Mouse (Mus musculus) gastrocnemius, adult 18-20 months (tissue): ENCODE data around the gene Cep41. TPM values are rescaled to one million over a fixed set of nuclear protein-coding genes. Genes with fewer than 3 reads are reported as not detected.

ENCODE experiments used
- DNase-seq: peaks from one replicate; pipeline ENCODE4 v3.0.0; 2021; ENCODE audit warnings: low spot score
- total RNA-seq, 2 experiments: library from RNA; stranded (reverse); gene quantifications; 2 replicates each; pipeline ENCODE4 v1.2.3; 2021

Cep41 gene
- total RNA-seq, 2 experiments from 2014 or later, result 0.78 to 0.80 TPM

GRCm38 (mm10) chr6:30674714-30675280 is 18.8 kb downstream of the Cep41 start:
- no peak for DNase-seq

- no peak for DNase-seq
Observed at GRCm38 (mm10) chr6:30673764-30674561, 19.6 kb downstream of the Cep41 start.

GRCm38 (mm10) chr6:30671696-30672095 is 21.9 kb downstream of the Cep41 start:
- DNase-seq, result no peak

- DNase-seq, result no peak
Observed at GRCm38 (mm10) chr6:30667585-30667984, 26.0 kb downstream of the Cep41 start.

DNA sequence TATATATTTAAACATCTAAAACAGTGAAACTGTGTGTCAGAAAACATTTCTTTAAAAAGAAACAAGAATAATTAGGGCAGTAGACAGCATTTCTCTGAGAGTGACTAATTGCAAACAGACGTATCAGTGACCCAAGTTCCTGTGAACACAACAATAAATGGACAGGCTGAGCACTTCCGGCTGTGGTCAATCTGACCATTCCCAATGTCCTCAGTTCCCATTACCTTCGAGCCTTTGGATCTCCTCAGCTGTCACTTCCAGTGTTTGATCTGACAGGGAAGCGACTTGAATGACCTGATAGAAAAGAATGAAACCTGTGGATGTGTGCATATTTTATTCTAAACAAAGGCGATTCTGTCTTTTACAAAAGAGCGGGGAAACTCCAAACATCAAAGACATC is 27.5 kb downstream of the Cep41 start:
- DNase-seq, result no peak

DNA sequence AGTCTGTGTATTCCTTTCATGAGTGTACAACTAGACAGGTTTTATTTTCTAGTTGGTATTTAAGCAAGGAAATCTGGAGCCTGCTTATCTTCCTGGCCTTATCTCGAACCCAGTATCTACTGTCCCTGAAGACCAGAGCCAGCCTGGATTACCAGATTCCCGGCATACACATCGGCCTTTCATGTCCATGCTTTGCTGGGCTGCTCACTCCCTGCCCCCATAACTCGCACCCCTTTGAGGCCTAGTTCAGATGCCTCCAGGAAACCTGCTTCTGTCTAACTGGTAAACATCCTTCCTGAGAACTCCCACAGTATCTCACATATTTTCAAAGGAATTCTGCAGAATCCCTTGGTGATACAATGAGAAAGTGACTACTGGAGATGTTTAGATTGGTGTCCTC is 28.3 kb downstream of the Cep41 start:
- DNase-seq, result no peak

DNA sequence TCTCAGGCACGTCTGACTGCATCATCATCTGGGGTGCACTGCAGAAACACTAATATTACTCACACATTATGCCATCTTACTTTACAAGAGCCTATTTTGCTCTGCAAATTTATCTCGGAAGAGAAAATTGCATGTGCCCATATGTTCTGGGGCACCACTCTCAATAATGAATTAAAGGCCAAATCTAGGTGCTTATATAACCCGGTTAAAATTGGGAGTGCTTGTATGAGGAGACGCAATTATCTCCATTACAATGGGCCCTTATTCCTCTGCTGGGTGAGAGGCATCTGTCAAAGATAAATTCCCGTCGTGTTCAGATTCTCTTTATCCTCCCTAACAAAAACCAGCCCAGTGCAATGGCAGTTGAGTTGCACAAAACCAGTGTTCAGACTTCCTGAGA is 28.8 kb downstream of the Cep41 start:
- no peak for DNase-seq

DNA sequence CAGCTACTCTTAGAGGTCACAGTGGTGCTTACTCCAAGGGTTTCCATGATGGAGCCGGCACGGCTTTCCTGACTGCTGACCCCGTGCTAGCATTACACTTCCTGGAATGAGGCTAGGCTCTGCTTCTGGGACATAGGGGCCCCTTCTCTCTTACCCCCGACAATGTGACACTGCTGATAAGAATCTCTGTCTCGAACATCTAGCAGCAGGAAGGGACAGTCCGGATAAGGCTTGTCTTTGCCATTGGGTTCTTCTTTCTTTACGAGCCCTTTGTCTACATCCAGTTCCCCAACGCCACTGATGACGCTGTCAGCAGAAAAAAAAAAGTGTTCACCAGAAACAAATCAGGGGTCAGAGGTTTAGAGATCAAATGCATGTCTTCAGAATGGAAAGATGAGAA is 34.9 kb downstream of the Cep41 start:
- no peak for DNase-seq

- no peak for DNase-seq
Observed at GRCm38 (mm10) chr6:30657279-30657678, 36.3 kb downstream of the Cep41 start.

DNA sequence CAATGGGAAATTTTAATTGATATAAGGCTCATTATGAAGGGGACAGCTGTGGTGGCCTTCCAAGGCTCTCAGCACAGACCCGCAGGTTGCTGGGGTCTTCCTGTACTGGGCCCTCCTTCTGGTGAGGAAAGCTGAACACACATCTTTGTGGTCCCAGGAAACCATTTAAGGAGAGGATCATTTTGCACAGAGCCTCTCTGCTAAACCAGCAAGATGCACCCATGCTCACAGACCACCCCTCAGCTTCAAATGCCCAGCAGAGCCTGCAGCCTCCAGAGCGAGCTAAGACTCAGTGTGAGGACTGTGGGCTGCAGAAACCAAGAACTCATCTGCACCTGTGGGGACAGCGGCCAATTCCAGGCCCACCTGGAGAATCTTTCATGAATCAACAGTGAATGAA is 38.6 kb downstream of the Cep41 start:
- DNase-seq, result no peak

GRCm38 (mm10) chr6:30654402-30654859 is 39.1 kb downstream of the Cep41 start:
- no peak for DNase-seq

- no peak for DNase-seq
Observed at GRCm38 (mm10) chr6:30653518-30653917, 40.0 kb downstream of the Cep41 start.

DNA sequence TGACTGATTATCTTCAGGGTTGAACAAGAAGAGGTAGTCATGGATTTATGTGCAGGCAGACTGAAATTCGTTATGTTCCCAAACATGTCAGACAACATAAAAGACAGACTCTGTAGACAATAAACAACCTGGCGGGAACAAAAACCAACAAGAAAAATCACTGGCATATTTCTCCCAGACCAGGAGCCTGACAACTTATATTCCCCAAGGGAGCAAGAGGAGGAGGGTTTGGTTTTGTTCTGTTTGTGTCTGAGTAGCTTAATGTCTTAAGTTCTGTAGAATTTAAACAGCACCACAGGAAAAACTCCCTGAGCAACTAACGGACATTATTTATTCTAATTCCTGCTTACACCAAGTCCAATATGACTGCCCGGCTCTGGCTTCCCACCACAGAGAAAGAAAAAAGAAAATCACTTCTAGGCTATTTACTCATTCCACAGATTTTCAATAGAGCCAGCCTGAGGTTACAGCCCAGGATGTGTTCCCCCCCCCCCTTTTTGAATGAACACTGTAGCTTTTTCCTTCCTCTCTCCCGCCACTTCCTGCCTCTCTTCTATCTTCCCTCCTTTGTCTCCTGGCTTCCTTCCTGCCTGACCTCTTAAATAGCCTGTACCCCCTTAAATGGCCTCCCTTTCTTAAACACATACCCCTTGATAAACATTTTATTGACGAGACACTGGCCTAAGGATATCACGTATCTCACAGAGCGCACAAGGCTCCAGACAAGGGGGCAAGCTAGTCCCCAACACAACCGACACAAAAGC is 40.9 kb downstream of the Cep41 start:
- no peak for DNase-seq

DNA sequence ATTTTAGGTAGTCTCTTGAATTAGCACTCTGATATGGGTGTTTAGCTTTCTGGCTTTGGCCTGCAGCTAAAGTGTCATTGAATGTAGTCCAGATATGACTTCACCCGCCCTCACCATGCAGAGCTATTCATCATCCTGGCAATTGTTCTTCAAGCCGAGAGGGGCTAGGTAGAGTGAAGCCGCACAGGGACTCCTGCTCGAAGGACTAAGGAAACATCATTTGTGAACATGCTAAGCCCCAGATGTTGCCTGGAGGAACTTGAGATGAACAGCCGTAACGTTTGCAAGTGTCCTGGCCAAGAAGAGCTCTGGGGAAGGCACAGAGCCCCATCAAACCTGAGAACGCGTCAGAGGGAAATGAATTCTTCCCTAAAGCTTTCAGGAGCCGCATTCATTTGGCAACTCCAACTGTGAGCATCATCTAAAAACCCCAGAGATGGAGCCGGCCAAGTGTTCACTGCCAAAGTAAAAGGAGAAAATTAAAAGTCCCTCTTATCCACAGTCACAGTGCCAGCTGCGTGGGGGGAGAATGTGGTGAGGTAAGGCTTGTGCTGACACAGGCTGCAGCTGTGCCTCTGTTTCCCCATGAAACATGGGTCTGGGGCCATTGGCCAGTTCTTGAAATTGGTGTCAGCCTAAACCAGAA is 43.8 kb downstream of the Cep41 start:
- DNase-seq, result peak; percentile 50

- DNase-seq, result no peak
Observed at GRCm38 (mm10) chr6:30645379-30645778, 48.2 kb downstream of the Cep41 start.

DNA sequence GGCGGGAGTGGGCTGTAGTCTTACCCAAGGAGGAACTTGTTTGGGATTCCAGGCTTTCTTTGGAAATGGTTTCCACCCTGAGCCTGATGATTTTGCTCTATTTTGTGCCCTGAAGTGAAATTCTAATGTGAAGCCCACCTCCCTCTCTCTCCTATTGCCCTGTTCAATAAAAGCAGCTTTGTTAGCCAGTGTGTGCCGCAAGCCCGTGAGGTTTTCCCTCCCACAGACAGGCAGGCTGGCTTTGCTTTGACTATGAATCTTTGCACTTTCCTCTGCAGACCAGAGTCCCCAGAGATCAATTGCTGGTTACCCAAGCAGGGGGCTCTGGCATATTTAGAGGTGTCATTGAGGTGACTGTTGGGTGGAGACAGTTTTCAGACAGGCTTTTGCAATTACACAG is 49.1 kb downstream of the Cep41 start:
- DNase-seq, result no peak

DNA sequence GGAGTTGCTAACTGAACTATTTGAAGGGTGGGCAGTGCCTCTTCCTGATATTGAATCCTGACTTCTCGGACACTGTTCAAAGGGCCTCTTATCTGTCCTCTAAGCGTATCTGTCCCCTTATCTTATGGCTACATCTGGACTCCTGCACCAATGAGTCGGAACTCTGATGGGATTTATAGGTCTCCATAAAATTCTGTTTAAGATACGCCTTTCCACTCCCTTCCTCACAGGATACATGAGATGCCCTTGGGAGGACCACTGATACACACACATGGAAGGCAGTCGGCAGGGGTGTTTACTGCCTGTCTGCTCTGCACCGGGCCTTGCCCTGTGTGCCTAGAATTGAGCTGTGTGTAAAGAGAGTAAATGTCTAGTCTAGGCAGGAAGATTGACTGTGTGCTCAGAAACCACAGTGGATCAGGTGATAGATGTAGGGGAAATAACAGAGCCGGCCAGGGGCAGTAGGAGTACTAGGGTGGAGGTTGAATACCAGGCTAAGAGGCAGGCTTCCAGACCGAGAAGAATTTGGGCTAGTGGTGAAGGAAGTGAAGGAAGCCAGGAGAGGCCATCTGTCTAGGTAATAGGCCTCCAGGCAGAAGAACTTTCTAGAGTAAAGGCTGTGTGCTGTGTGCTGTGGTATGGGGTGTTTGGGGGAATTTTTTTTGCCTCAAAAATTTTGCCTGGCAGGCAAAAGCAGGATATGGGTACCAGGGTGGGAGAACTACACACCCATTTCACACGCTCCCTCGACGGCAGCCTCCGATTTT is 49.7 kb downstream of the Cep41 start:
- DNase-seq, result no peak

GRCm38 (mm10) chr6:30638674-30639268 is 54.8 kb downstream of the Cep41 start, which contains the start of gene Cpa1:
Gene Cpa1 (plus strand): TSS chr6:30639218.
- DNase-seq, result no peak

- DNase-seq, result no peak
Observed at GRCm38 (mm10) chr6:30636186-30636842, 57.2 kb downstream of the Cep41 start.

DNA sequence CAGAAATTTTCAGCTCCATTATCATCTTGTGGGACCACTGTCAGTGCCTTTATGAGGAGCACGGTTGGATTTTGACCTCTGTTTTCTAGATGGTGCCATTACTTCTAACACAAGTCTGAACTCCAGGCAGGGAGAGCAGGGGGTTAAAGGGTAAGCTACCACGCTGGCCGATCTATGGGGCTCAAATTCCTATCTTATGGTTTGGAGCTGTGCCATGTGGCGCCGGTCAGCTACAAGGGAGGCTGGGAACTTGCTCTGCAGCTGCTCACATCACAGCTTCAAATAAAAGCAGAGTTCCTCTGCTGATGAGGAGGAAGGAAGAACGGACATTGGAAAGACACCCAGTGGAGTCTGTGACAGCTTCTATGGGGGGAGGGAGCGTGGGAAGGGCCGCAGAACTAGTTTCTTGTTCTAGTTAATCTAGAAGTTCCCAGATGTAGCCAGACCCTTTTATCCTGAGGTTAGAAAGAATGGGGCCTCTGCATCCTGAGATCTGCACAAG is 58.1 kb downstream of the Cep41 start:
- DNase-seq, result no peak
